30 mouse cellular contexts compared by ENCODE assay signal in genomic region chr14:30360004-30360403, GRCm38 (mm10).
DNase-seq lines count a peak whose midpoint lies in the region; ATAC-seq and TF ChIP-seq lines count a peak whose summit lies in the region.
"Had no signal": no experiment of that assay in that cellular context is flagged by ENCODE, and none has a peak within 500 bp of the region (broad histone marks: within the 10 kb centered on the region; RNA-seq: fewer than 3 reads in every experiment).

No protein-coding gene starts in this region.

- H3K27ac ChIP-seq in intestine, embryonic 14.5 days (ENCODE audit: low read depth): no peak overlapping the region
- H3K27ac ChIP-seq in intestine, embryonic 15.5 days: no peak overlapping the region
- peak overlapping the region; percentile 19; the same call in 1 of the 2 replicates for H3K27ac ChIP-seq in lung, embryonic 14.5 days (ENCODE audit: low read depth)
- H3K27ac ChIP-seq: embryonic facial prominence, embryonic 12.5 days; gastrocnemius, adult 2 months; heart, adult 2 months; hindbrain, embryonic 14.5 days; liver, embryonic 15.5 days; macrophage; midbrain, embryonic 13.5 days; neural tube, embryonic 15.5 days had no signal

- H3K27me3 ChIP-seq in intestine, embryonic 14.5 days (replicated peaks; ENCODE audit: control insufficient read depth, insufficient read depth, low read length): peaks cover 4% of the 10 kb centered on the region; the same call in 1 of the 2 replicates
- H3K27me3 ChIP-seq in intestine, embryonic 15.5 days (replicated peaks): 0 out of 2 replicates have a peak, but pooled peaks cover 2% of the 10 kb centered on the region
- H3K27me3 ChIP-seq in lung, embryonic 14.5 days (ENCODE audit: insufficient read depth, low read length): no peaks in the 10 kb centered on the region
- H3K27me3 ChIP-seq: neural tube, embryonic 15.5 days had no signal

- peaks cover 13% of the 10 kb centered on the region; the same call in 1 of the 2 replicates for H3K4me1 ChIP-seq in intestine, embryonic 14.5 days (replicated peaks; ENCODE audit: control insufficient read depth, insufficient read depth, low read length)
- H3K4me1 ChIP-seq in intestine, embryonic 15.5 days (replicated peaks): no peaks in the 10 kb centered on the region
- peaks cover 9% of the 10 kb centered on the region for H3K4me1 ChIP-seq in lung, embryonic 14.5 days (ENCODE audit: insufficient read depth)
- H3K4me1 ChIP-seq: liver, embryonic 15.5 days; midbrain, embryonic 13.5 days had no signal

- no peak for ATAC-seq in intestine, embryonic 14.5 days (replicated peaks; ENCODE audit: low FRiP score, low TSS enrichment, low read depth)
- ATAC-seq in intestine, embryonic 15.5 days: no peak
- ATAC-seq in lung, embryonic 14.5 days (ENCODE audit: insufficient read depth): peak; percentile 58; the same call in 1 of the 2 replicates
- ATAC-seq: CD4-positive, CD25-positive, alpha-beta regulatory T cell, adult 4 months; forebrain, embryonic 14.5 days; inflammation-experienced regulatory T-cells, adult 6 months; midbrain, embryonic 13.5 days had no signal

- no peaks in the 10 kb centered on the region for H3K9me3 ChIP-seq in intestine, embryonic 14.5 days (ENCODE audit: control insufficient read depth, low read length)
- no peaks in the 10 kb centered on the region for H3K9me3 ChIP-seq in intestine, embryonic 15.5 days
- no peaks in the 10 kb centered on the region for H3K9me3 ChIP-seq in lung, embryonic 14.5 days (ENCODE audit: low read depth, low read length)
- H3K9me3 ChIP-seq: embryonic facial prominence, embryonic 12.5 days; heart, embryonic 12.5 days; liver, embryonic 15.5 days; midbrain, embryonic 13.5 days; neural tube, embryonic 15.5 days had no signal

- no peak overlapping the region for H3K4me3 ChIP-seq in intestine, embryonic 14.5 days (ENCODE audit: low read depth, low read length)
- H3K4me3 ChIP-seq in intestine, embryonic 15.5 days (replicated peaks): no peak overlapping the region
- H3K4me3 ChIP-seq in lung, embryonic 14.5 days (ENCODE audit: low read depth, low read length): no peak overlapping the region
- H3K4me3 ChIP-seq: embryonic facial prominence, embryonic 12.5 days; gastrocnemius, adult 2 months; heart, adult 2 months; heart, embryonic 12.5 days; liver, embryonic 15.5 days; midbrain, embryonic 13.5 days; neural tube, embryonic 15.5 days had no signal

- peak; percentile 42 for TF ChIP-seq CTCF in lung, embryonic 14.5 days (IDR thresholded peaks at IDR 0.05; ENCODE audit: low read depth)

- no peaks in the 10 kb centered on the region for H3K36me3 ChIP-seq in intestine, embryonic 14.5 days (ENCODE audit: control insufficient read depth, insufficient read depth, low read length)
- no peaks in the 10 kb centered on the region for H3K36me3 ChIP-seq in intestine, embryonic 15.5 days
- no peaks in the 10 kb centered on the region for H3K36me3 ChIP-seq in lung, embryonic 14.5 days (ENCODE audit: insufficient read depth)
- H3K36me3 ChIP-seq: embryonic facial prominence, embryonic 12.5 days; heart, embryonic 12.5 days; liver, embryonic 15.5 days; midbrain, embryonic 13.5 days; neural tube, embryonic 15.5 days had no signal

- H3K9ac ChIP-seq in intestine, embryonic 14.5 days (ENCODE audit: low read length): no peak overlapping the region
- no peak overlapping the region for H3K9ac ChIP-seq in intestine, embryonic 15.5 days
- H3K9ac ChIP-seq in lung, embryonic 14.5 days: no peak overlapping the region
- H3K9ac ChIP-seq: embryonic facial prominence, embryonic 12.5 days; heart, embryonic 12.5 days; hindbrain, embryonic 14.5 days; liver, embryonic 15.5 days; midbrain, embryonic 13.5 days; neural tube, embryonic 15.5 days had no signal

- no peak overlapping the region for H3K4me2 ChIP-seq in intestine, embryonic 14.5 days (ENCODE audit: low read length)
- no peak overlapping the region for H3K4me2 ChIP-seq in intestine, embryonic 15.5 days (replicated peaks)
- H3K4me2 ChIP-seq in lung, embryonic 14.5 days: no peak overlapping the region
- H3K4me2 ChIP-seq: embryonic facial prominence, embryonic 12.5 days; heart, embryonic 12.5 days; hindbrain, embryonic 14.5 days; liver, embryonic 15.5 days; midbrain, embryonic 13.5 days; neural tube, embryonic 15.5 days had no signal

- 72% methylated on average over 6 of the region's 6 CpGs for WGBS in intestine, embryonic 14.5 days
- 65% methylated on average over 6 of the region's 6 CpGs for WGBS in intestine, embryonic 15.5 days
- WGBS in lung, embryonic 14.5 days: 37% methylated on average over 6 of the region's 6 CpGs

- peak; percentile 47 for DNase-seq in intestine, embryonic 14.5 days (ENCODE audit: low spot score)
- peak; percentile 65 for DNase-seq in lung, embryonic 14.5 days
- no peak for DNase-seq in lung, postnatal 10 days
- DNase-seq in right cerebral cortex, postnatal 10 days (ENCODE audit: low spot score in 2 of 2): peak; percentile 2 to 11
- DNase-seq in right cerebral cortex, adult 2 months (ENCODE audit: low spot score in 2 of 2): no peak
- no peak for DNase-seq in B cell, adult 2 months
- DNase-seq: adrenal gland, postnatal 14 days; cerebellum, adult 11 months; cerebellum, adult 9-10 months; cerebellum, postnatal 36 days; embryo, embryonic 11 days; gastrocnemius, adult 2 months; heart, adult 2 months; heart, postnatal 4 days; kidney, postnatal 25 days; left cerebral cortex, postnatal 4 days; liver; spleen, adult 18-20 months; thymus, adult 2 months had no signal

Comparison
In these comparisons a context has a peak if more than half of its experiments do, and no peak if none do; other contexts are left out.
1. DNase-seq: peak in intestine, embryonic 14.5 days (single experiment), lung, embryonic 14.5 days (single experiment) and right cerebral cortex, postnatal 10 days (2 of 2); none in lung, postnatal 10 days (single experiment), right cerebral cortex, adult 2 months (0 of 2) and B cell, adult 2 months (0 of 2).